Mouse (Mus musculus) cerebellum, adult 2 months (tissue): ENCODE data around the gene Kif16b.

ENCODE experiments used
- CTCF ChIP-seq: fragments of 200-500 bp; IDR thresholded peaks from 2 replicates; pipeline ENCODE4 v1.5.1; 2011; ENCODE audit warnings: low read depth, mild to moderate bottlenecking, control low read depth, low read length, moderate library complexity, borderline replicate concordance; ENCODE audit not compliant: insufficient read depth
- POLR2A ChIP-seq: fragments of 200-500 bp; IDR thresholded peaks from 2 replicates; pipeline ENCODE4 v1.6.1; 2011; ENCODE audit warnings: low read length, control low read depth, borderline replicate concordance; ENCODE audit not compliant: insufficient read depth

- TF ChIP-seq CTCF (no peak), POLR2A (no peak)
These were observed 192.0 kb downstream of the Kif16b start for GRCm38 (mm10) chr2:142709326-142709725.
